Mouse (Mus musculus) adipocyte (in vitro differentiated cells): Measurements from ENCODE around the gene Mfsd4b2.

Experiments
- DNase-seq: peaks from one replicate; pipeline ENCODE4 v3.0.0-alpha.2; 2016; ENCODE audit warnings: low spot score

Mfsd4b2 gene

DNA sequence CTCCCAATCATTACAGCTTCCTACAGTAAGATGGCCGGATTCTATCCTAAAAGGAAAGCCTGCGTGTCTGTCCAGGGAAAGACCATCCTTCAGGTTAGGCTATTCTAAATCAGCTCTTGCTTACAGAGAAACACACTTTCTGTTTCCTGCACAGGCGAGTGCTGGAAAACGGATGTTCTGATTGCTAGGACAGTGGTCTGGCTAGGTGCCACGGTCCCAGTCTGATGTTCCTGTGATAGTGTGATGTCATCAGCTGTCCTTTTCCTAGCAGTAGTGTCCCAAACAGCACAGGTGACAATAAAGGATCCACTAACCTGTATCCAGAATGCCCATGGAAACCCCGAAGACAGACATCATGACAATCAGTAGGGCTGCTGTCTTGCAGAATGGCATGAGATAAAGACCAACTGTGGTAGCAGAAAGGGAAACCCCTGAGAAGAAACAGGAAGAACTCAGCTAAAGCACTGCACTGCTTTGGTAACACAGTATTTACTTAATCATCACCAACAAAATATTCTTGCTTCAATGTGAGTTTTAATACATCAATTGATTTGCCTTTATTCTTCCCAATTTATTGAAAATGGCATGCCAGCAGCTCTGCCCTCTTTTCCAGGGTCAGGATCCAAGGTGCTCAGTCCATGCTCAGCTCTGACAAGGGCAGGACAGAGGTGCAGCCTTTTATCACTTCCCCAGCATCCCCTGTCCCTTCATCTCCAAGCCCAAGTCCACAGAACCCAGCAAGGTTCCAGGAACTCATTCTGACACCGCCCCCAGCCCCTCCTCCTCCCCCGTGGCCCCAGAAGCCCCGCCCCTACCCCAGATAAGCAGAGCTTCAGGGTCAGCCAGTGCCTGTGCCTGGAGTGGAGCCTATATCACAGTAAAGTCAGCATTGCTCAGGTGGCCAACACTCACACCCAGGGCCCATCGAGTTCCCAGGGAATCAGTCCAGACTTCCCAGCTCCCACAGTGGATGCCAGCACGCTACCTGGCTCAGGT, 32.7 kb downstream of the Mfsd4b2 start:
- no peak for DNase-seq

DNA sequence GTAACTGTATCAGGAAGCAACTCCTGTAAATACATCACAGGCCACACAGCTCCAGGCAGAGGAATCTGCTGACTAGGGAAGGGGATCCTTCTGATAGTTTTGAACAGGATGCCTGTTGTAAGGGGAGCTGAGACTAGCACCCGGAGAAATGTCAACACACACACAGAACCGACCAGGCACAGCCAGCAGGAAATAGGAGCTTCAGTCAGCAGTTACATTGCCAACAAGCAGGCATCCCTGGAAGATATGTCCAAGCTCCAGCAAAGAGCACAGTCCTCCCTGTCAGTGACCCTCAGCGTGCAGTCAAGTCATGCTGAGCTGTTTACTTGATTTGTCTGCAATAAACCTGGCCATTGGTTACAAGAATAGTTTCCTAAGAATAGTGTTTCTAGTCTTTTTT, 38.1 kb downstream of the Mfsd4b2 start:
- no peak for DNase-seq
